Mouse (Mus musculus): Measurements from ENCODE around the gene Mpp4.

Mpp4 gene

DNA sequence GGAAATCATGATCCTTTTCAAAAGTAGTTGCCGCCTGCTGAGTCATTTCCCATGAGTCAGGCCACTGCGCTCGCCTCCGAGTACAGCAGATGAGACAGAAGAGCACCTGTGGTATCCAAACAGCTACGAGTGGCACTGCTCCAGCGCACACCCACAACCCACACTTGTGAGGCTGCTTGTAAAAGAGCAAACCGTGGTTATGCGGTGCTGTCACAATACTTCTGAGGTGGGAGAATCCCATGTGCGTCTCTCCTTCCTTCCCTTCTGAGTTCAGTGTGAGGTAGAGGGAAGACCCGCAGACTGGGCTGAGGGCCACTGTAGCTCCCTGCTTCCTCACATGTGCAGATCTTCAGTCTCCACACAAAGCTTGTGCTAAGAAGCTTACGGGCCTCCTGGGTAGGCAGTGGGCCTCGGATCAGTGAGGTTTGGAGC lies at the start of gene Mpp4:
TSS of gene Mpp4 (minus strand) at position 360 of the 432 bp plus-strand sequence.
- DNase-seq (ENCODE audit: low spot score in 2 of 2), result no peak

DNA sequence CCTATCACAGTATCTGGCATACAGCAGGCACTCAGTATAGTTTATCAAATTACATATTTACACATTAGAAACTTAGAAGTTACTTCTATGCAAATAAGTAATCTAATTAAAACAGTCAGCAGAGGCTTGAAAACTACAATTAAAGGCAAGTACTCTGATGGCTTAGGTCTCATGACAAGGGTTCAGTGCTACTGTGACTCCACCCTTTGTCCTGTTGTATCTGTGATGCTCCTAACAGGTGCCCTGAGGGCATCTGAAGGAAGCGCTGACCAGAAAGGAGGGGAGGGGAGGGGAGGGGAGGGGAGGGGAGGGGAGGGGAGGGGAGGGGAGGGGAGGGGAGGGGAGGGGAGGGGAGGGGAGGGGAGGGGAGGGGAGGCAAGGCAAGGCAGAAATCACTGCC lies 49.8 kb upstream of the Mpp4 start:
- no peak for DNase-seq (ENCODE audit: low spot score in 2 of 2)

DNA sequence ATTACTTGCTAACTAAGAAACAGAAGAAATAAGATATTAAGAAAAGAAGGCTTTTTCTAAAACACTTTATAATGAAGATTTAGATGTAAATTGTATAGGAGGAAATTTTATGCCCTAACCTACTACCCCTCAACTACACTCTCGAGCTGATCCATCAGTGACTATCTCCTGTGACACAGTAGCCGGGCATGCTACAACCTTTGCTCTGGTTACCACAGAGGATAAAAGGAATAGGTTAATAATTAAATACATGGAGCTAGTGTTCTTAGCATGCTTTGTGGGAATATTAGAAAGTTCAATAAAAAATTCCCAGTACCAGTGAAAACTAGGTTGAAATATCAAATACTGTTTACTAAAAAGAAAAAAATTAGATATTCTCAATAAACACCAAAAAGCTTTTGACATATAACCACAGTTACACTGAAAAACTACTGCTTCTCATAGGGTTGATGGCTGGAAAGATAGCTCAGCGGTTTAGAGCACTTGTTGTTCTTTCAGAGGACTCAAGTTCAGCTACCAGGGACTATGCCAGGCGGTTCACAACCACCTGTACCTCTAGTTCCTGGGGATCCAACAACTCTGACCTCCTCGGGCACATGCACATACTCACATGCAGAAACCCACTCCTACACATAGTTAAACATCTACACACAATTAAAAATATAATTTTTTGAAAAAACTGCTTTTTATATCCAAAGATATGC lies 49.0 kb upstream of the Mpp4 start:
- DNase-seq (ENCODE audit: low spot score in 2 of 2), result no peak

GRCm38 (mm10) chr1:59211651-59212050 lies 48.5 kb upstream of the Mpp4 start:
- DNase-seq (ENCODE audit: low spot score in 2 of 2), result no peak

- no peak for DNase-seq (ENCODE audit: low spot score in 2 of 2)
Measured at GRCm38 (mm10) chr1:59208331-59208730, 45.1 kb upstream of the Mpp4 start.

DNA sequence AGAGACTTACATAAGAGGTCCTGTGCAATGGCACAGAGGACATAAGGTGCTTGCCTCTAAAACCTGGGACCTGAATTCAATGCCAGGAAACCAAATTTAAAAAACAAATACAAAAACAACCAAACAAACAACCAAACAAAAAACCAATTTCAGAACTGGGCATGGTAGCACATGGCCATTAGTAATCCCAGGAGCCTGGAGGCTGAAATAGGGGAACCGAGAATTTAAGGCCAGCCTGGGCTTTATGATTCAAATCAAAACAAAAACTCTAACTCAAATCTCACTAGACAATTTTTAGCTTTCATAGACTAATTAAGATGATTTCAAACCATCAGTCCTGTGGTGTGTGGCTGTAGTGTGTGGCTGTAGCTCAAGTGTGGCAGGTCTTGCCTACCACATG lies 41.3 kb upstream of the Mpp4 start:
- DNase-seq (ENCODE audit: low spot score in 2 of 2), result no peak

GRCm38 (mm10) chr1:59202367-59202766 lies 39.2 kb upstream of the Mpp4 start:
- no peak for DNase-seq (ENCODE audit: low spot score in 2 of 2)

DNA sequence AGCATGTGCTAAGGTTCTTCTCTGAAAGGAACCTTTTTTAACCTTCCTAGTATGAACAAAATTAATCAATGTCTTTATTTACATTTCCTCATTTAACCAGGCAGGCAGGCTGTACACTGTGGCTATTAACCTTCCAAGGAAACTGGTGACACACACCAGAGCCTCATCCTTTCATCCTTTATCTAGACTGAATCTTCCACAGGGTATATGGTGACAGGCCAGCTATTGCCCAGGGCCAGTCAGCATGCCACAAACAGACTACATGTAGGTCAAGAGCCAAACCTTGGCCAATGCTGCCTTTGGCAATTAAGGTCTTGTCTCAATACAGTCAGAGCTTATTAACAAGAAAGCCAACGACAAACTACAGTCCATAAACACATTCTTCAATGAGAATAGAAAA lies 38.4 kb upstream of the Mpp4 start:
- DNase-seq (ENCODE audit: low spot score in 2 of 2), result no peak

DNA sequence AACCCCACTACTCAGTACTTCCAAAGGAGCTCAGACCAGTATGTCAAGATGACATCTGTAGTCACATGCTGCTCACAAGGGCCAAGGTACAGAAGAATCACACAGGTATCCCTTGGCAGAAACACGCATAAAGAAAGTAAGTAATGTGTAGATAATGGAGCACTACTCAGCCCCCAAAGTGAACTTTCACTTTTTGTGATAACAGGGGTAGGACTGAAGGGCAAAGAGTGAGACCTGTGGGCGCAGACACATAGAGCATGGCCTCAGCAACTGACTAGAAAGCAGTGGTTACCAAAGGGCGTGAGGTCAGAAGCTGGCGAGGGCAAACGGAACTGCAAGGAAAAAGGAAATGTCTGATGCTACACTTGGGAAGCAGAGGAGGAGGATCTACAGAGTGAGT lies 37.8 kb upstream of the Mpp4 start:
- DNase-seq (ENCODE audit: low spot score in 2 of 2), result no peak

DNA sequence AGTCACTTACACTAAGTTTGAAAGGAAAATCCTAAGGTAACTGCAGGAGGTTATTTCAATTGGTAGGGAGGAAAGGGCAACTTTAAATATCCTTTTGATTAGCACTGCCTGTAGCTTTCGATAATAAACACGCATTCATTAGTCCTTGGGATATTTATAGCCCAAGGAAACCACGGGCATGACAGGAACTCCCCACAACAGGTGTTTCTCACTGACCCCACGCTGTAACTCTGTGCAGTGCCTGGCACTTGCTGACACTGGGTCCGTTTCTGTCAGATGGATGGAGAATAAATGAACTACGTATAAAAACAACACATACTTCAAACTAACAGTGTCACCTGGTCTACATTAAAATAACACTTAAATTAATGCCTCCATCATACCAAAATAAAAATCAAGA lies 31.8 kb upstream of the Mpp4 start:
- no peak for DNase-seq (ENCODE audit: low spot score in 2 of 2)

DNA sequence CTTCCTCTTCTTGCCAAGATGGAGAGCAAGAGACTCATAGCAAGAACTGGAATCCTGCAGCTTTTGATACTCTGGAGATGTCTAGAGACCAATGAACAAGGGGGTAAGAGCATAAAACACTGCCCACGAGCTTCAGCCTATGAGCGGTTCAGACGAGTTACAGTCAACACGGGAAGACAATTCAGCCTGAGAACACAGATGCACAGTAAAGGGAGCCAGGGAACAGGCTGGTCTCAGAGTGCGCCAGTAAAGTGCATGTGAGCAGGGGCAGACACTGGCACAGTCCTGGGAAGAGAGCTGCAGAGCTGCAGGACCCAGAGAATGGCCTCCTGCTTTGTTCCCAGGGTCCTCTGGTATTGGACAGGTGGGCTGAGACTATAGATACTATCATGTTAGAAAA lies 24.6 kb upstream of the Mpp4 start:
- no peak for DNase-seq (ENCODE audit: low spot score in 2 of 2)

DNA sequence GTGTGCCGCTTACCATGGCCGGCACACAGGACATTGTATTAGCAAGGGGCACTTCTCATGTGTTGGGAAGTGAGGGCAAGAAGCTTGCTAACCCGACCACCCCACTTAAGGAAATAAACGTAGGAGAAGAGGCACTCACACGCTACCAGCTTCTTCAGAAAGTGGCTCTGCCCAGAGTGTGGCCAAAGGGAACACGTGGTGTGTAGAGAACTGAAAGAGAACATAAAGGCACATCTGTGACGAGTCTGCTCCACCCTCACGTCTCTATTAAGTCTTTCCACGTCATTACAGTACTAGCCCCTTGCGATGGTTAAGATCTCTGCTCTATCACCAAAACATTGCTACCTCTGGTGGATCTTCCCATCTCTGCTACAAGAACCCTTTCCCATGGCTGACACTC lies 23.1 kb upstream of the Mpp4 start:
- no peak for DNase-seq (ENCODE audit: low spot score in 2 of 2)

GRCm38 (mm10) chr1:59185410-59185809 lies 22.2 kb upstream of the Mpp4 start:
- DNase-seq (ENCODE audit: low spot score in 2 of 2), result no peak

GRCm38 (mm10) chr1:59183045-59183444 lies 19.9 kb upstream of the Mpp4 start:
- DNase-seq (ENCODE audit: low spot score in 2 of 2), result no peak

- DNase-seq (ENCODE audit: low spot score in 2 of 2), result no peak
Measured at GRCm38 (mm10) chr1:59182373-59182772, 19.2 kb upstream of the Mpp4 start.

- DNase-seq (ENCODE audit: low spot score in 2 of 2), result no peak
Measured at GRCm38 (mm10) chr1:59180003-59180402, 16.8 kb upstream of the Mpp4 start.

GRCm38 (mm10) chr1:59178401-59178800 lies 15.2 kb upstream of the Mpp4 start:
- no peak for DNase-seq (ENCODE audit: low spot score in 2 of 2)

- DNase-seq (ENCODE audit: low spot score in 2 of 2), result no peak
Measured at GRCm38 (mm10) chr1:59174514-59175373, 11.6 kb upstream of the Mpp4 start.

DNA sequence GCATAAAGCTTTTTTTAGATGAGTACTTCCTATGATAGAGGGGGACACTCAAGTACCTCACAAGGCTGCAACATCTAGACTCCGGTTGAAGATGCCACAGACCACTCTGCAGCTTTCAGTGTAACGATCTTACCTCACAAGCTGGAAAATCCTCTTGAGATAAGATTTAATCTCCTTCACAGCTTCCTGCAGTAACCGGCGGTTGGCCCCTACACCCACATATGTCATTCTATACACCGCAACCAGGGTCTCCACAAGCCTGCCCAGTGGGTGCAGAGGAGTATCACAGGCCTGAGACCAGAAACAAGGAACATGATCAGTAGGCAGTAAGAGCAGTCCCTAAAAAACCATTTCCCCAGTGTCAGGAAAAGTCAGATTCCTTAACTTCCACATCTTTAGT lies 9.8 kb upstream of the Mpp4 start:
- DNase-seq (ENCODE audit: low spot score in 2 of 2), result no peak

DNA sequence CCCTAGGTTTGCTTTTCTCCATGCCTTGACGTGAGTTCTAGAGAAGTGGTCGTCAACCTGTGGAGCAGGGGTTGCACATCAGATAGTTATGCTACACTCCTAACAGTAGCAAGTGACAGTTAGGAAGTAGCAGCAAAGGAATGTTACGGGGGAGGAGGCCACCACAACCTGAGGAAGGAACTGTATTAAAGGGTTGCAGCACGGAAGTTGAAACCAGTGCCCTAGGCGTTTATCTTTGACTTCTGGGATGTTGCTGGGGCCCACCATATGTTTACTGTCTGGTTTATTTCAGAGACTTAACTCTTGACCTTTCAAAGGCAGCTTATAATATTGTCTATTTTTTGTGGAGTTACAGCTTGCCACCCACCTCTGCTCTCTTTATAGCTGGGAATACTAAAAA lies 8.7 kb upstream of the Mpp4 start:
- DNase-seq (ENCODE audit: low spot score in 2 of 2), result no peak

DNA sequence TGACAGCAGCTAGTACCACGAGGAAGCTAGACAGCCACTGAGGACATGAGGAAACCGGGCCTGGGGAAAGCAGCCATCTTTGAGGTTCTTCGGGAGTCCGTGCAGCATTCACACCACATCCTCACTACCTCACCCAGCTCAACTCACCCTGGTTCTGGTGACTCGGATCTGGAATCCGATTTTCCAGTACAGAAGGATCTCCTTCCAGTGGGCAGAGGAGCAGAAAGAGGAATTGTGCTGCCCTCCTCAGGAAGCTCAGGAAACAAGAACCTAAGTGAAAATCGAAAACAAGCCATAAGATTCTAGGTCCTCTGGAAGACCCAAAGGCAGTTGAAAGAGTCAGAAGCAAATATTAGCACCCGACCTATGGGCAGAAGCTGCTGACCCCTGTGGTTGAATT lies 7.1 kb upstream of the Mpp4 start:
- no peak for DNase-seq (ENCODE audit: low spot score in 2 of 2)

- no peak for DNase-seq (ENCODE audit: low spot score in 2 of 2)
Measured at GRCm38 (mm10) chr1:59169586-59169985, 6.4 kb upstream of the Mpp4 start.

- DNase-seq (ENCODE audit: low spot score in 2 of 2), result no peak
Measured at GRCm38 (mm10) chr1:59168556-59168955, 5.4 kb upstream of the Mpp4 start.

Measured in spleen, postnatal 36 days (tissue).